Mouse (Mus musculus) kidney, embryonic 16.5 days (tissue): ENCODE data around the gene Tmem160. TPM values are rescaled to one million over a fixed set of nuclear protein-coding genes. Genes with fewer than 3 reads are reported as not detected.

Experiments used
- ATAC-seq: fragments of 200-750 bp; cut with Nextera tagmentation; 2 replicates; pipeline ENCODE4 v1.8.0; 2017; ENCODE audit warnings: moderate TSS enrichment; ENCODE audit not compliant: low FRiP score, low TSS enrichment
- H3K27ac ChIP-seq: fragments of 300-500 bp; sonication (generic); 2 replicates; pipeline ENCODE4 v1.5.1; 2014; ENCODE audit warnings: low read length
- H3K27me3 ChIP-seq: fragments of 300-500 bp; sonication (generic); 2 replicates; pipeline ENCODE4 v1.6.1; 2014; ENCODE audit warnings: low read length, control low read depth, mixed read lengths; ENCODE audit not compliant: insufficient read depth
- H3K36me3 ChIP-seq: fragments of 300-500 bp; sonication (generic); 2 replicates; pipeline ENCODE4 v1.6.1; 2014; ENCODE audit warnings: low read length, control low read depth, mixed read lengths; ENCODE audit not compliant: insufficient read depth
- H3K4me1 ChIP-seq: fragments of 300-500 bp; sonication (generic); 2 replicates; pipeline ENCODE4 v1.6.1; 2014; ENCODE audit warnings: low read length, control low read depth, mixed read lengths; ENCODE audit not compliant: insufficient read depth
- H3K4me2 ChIP-seq: fragments of 300-500 bp; sonication (generic); replicated peaks from 2 replicates; pipeline ENCODE4 v1.6.1; 2014; ENCODE audit warnings: low read depth, low read length
- H3K4me3 ChIP-seq: fragments of 300-500 bp; sonication (generic); 2 replicates; pipeline ENCODE4 v1.5.1; 2014; ENCODE audit warnings: mild to moderate bottlenecking, low read length
- H3K9ac ChIP-seq: fragments of 300-500 bp; sonication (generic); replicated peaks from 2 replicates; pipeline ENCODE4 v1.6.1; 2014; ENCODE audit warnings: low read length
- H3K9me3 ChIP-seq: fragments of 300-500 bp; sonication (generic); 2 replicates; pipeline ENCODE4 v1.6.1; 2016; ENCODE audit warnings: low read length, control low read depth
- WGBS: fragments of 180-500 bp; shearing (Covaris S2); extraction: QIAGEN DNeasy Blood & Tissue Kit; methylation state at CpG from one replicate; pipeline ENCODE4 v1.1.7; 2014; 5-methylcytosine and 5-hydroxymethylcytosine counted together
- polyA plus RNA-seq: library from polyadenylated mRNA; unstranded; fragments of >200 nt; fragmentation: Nextera tagmentation; extraction: Ambion mirVana; gene quantifications from 2 replicates; pipeline ENCODE4 v1.2.1, GENCODE M21; 2015

Tmem160 gene
- polyA plus RNA-seq, 1 experiment from 2014 or later, result 50.7 TPM

- no peaks in the 10 kb centered on the region for H3K9me3 ChIP-seq
- H3K4me1 ChIP-seq, result no peaks in the 10 kb centered on the region
- ATAC-seq, result 0 out of 2 replicates have a peak, but pooled peaks have one; percentile 67
- no peak overlapping the region for H3K4me2 ChIP-seq
- H3K4me3 ChIP-seq, result no peak overlapping the region
- peaks cover 4% of the 10 kb centered on the region; the same call in 1 of the 2 replicates for H3K27me3 ChIP-seq
- H3K27ac ChIP-seq, result no peak overlapping the region
- 2% methylated on average over 14 of the region's 14 CpGs for WGBS
- no peaks in the 10 kb centered on the region for H3K36me3 ChIP-seq
- H3K9ac ChIP-seq, result no peak overlapping the region
Observed at GRCm38 (mm10) chr7:16463214-16463613, 10.6 kb downstream of the Tmem160 start.

- no peak; the same call in 1 of the 2 replicates for ATAC-seq
- Histone ChIP-seq H3K4me3 (no peak overlapping the region), H3K9ac (no peak overlapping the region), H3K27ac (no peak overlapping the region), H3K4me2 (no peak overlapping the region), H3K4me1 (no peaks in the 10 kb centered on the region), H3K27me3 (peaks cover 4% of the 10 kb centered on the region; the same call in 1 of the 2 replicates), H3K36me3 (no peaks in the 10 kb centered on the region), H3K9me3 (no peaks in the 10 kb centered on the region)
- WGBS, result 10% methylated on average over 8 of the region's 8 CpGs
Observed at GRCm38 (mm10) chr7:16465160-16465559, 12.6 kb downstream of the Tmem160 start.

- Histone ChIP-seq H3K36me3 (no peaks in the 10 kb centered on the region), H3K9me3 (no peaks in the 10 kb centered on the region)
- no peak for ATAC-seq
Observed at GRCm38 (mm10) chr7:16465568-16465967, 13.0 kb downstream of the Tmem160 start.

GRCm38 (mm10) chr7:16466565-16466964, 14.0 kb downstream of the Tmem160 start:
- Histone ChIP-seq H3K9me3 (no peaks in the 10 kb centered on the region), H3K27me3 (peaks cover 8% of the 10 kb centered on the region), H3K4me3 (no peak overlapping the region), H3K27ac (no peak overlapping the region), H3K36me3 (no peaks in the 10 kb centered on the region), H3K4me1 (no peaks in the 10 kb centered on the region), H3K4me2 (no peak overlapping the region), H3K9ac (no peak overlapping the region)
- 69% methylated on average over 4 of the region's 4 CpGs for WGBS
- no peak for ATAC-seq

More at GRCm38 (mm10) chr7:16465568-16465967, 13.0 kb downstream of the Tmem160 start:
- Histone ChIP-seq H3K4me1 (no peaks in the 10 kb centered on the region), H3K4me2 (no peak overlapping the region), H3K9ac (no peak overlapping the region), H3K4me3 (no peak overlapping the region), H3K27me3 (peaks cover 2% of the 10 kb centered on the region; the same call in 1 of the 2 replicates), H3K27ac (no peak overlapping the region)
- 93% methylated on average over 5 of the region's 5 CpGs for WGBS

- peaks cover 21% of the 10 kb centered on the region for H3K27me3 ChIP-seq
- no peak overlapping the region for H3K4me2 ChIP-seq
- no peak overlapping the region for H3K4me3 ChIP-seq
- no peaks in the 10 kb centered on the region for H3K4me1 ChIP-seq
- H3K27ac ChIP-seq, result no peak overlapping the region
- 21% methylated on average over 5 of the region's 5 CpGs for WGBS
- H3K9ac ChIP-seq, result no peak overlapping the region
- no peaks in the 10 kb centered on the region for H3K9me3 ChIP-seq
- ATAC-seq, result no peak
- no peaks in the 10 kb centered on the region for H3K36me3 ChIP-seq
Observed at GRCm38 (mm10) chr7:16468115-16468514, 15.5 kb downstream of the Tmem160 start.

- H3K4me3 ChIP-seq, result no peak overlapping the region
- no peak overlapping the region for H3K27ac ChIP-seq
- no peaks in the 10 kb centered on the region for H3K36me3 ChIP-seq
- H3K4me2 ChIP-seq, result no peak overlapping the region
- peaks cover 19% of the 10 kb centered on the region for H3K4me1 ChIP-seq
- no peak for ATAC-seq
- no peak overlapping the region for H3K9ac ChIP-seq
- 48% methylated on average over 9 of the region's 9 CpGs for WGBS
- no peaks in the 10 kb centered on the region for H3K9me3 ChIP-seq
- peaks cover 55% of the 10 kb centered on the region for H3K27me3 ChIP-seq
Observed at GRCm38 (mm10) chr7:16471549-16471948, 19.0 kb downstream of the Tmem160 start.

GRCm38 (mm10) chr7:16472116-16472709, 19.6 kb downstream of the Tmem160 start:
- no peak for ATAC-seq
- Histone ChIP-seq H3K4me1 (peaks cover 20% of the 10 kb centered on the region), H3K27ac (no peak overlapping the region), H3K36me3 (no peaks in the 10 kb centered on the region), H3K4me3 (no peak overlapping the region), H3K4me2 (no peak overlapping the region), H3K27me3 (peaks cover 62% of the 10 kb centered on the region), H3K9ac (no peak overlapping the region), H3K9me3 (no peaks in the 10 kb centered on the region)
- 7% methylated on average over 17 of the region's 17 CpGs for WGBS

- Histone ChIP-seq H3K4me1 (peaks cover 20% of the 10 kb centered on the region), H3K9me3 (no peaks in the 10 kb centered on the region), H3K27me3 (peaks cover 68% of the 10 kb centered on the region), H3K27ac (no peak overlapping the region), H3K9ac (no peak overlapping the region), H3K4me2 (no peak overlapping the region), H3K4me3 (no peak overlapping the region), H3K36me3 (no peaks in the 10 kb centered on the region)
- 27% methylated on average over 8 of the region's 8 CpGs for WGBS
- ATAC-seq, result peak; percentile 47; the same call in 1 of the 2 replicates
Observed at GRCm38 (mm10) chr7:16473847-16474246, 21.3 kb downstream of the Tmem160 start.

- Histone ChIP-seq H3K27ac (no peak overlapping the region), H3K4me2 (peak overlapping the region; percentile 41), H3K9me3 (no peaks in the 10 kb centered on the region), H3K4me3 (peak overlapping the region; percentile 34), H3K4me1 (peaks cover 20% of the 10 kb centered on the region), H3K27me3 (peaks cover 68% of the 10 kb centered on the region), H3K9ac (no peak overlapping the region), H3K36me3 (no peaks in the 10 kb centered on the region)
- ATAC-seq, result no peak
- 2% methylated on average over 33 of the region's 33 CpGs for WGBS
Observed at GRCm38 (mm10) chr7:16474445-16474844, 21.9 kb downstream of the Tmem160 start.

GRCm38 (mm10) chr7:16475321-16475720, 22.7 kb downstream of the Tmem160 start:
- Histone ChIP-seq H3K9ac (no peak overlapping the region), H3K27ac (no peak overlapping the region), H3K9me3 (no peaks in the 10 kb centered on the region), H3K4me3 (peak overlapping the region; percentile 43), H3K27me3 (peaks cover 68% of the 10 kb centered on the region), H3K36me3 (no peaks in the 10 kb centered on the region), H3K4me1 (peaks cover 20% of the 10 kb centered on the region), H3K4me2 (peak overlapping the region; percentile 60)
- ATAC-seq, result no peak
- WGBS, result 1% methylated on average over 23 of the region's 23 CpGs
